Mouse (Mus musculus) CH12.LX (cell line): ENCODE results near the gene Smc4. TPM values are rescaled to one million over a fixed set of nuclear protein-coding genes. Genes with fewer than 3 reads are reported as not detected.

ENCODE experiments used
- DNase-seq: peaks from one replicate; pipeline ENCODE4 v3.0.0-alpha.2; 2013; ENCODE audit errors: extremely low read depth
- H3K27ac ChIP-seq: 2 replicates; pipeline ENCODE4 v1.5.1; 2012; ENCODE audit warnings: low read depth, mild to moderate bottlenecking, control low read depth, moderate library complexity; ENCODE audit not compliant: insufficient read depth
- H3K27me3 ChIP-seq: replicated peaks from 2 replicates; pipeline ENCODE3; 2012; ENCODE audit warnings: inconsistent platforms
- H3K36me3 ChIP-seq, 2 experiments: replicated peaks in 1 of 2; 2 replicates each; pipeline versions ENCODE3 to v1.6.1; 2012; ENCODE audit warnings: inconsistent platforms in 1 of 2, low read length in 1 of 2, mild to moderate bottlenecking in 1 of 2, mixed read lengths in 1 of 2, moderate library complexity in 1 of 2; ENCODE audit not compliant: control insufficient read depth in 1 of 2, insufficient read depth in 1 of 2
- H3K4me1 ChIP-seq, 2 experiments: 2 replicates each; pipeline ENCODE4 v1.6.1; 2012; ENCODE audit warnings: inconsistent platforms in 1 of 2, moderate library complexity in 1 of 2; ENCODE audit not compliant: insufficient read depth in 2 of 2, control insufficient read depth in 1 of 2
- H3K4me2 ChIP-seq: 2 replicates; pipeline ENCODE4 v1.6.1; 2012; ENCODE audit warnings: low read depth, mild to moderate bottlenecking, control low read depth; ENCODE audit not compliant: poor library complexity, insufficient read depth, severe bottlenecking
- H3K4me3 ChIP-seq, 3 experiments: fragments of 150-350 bp in 1 of 3; sonication (generic) in 1 of 3; replicated peaks in 1 of 3; 2 replicates each; pipeline versions ENCODE3 to v1.5.1; 2011 to 2012; ENCODE audit warnings: low read depth in 2 of 3, low read length in 2 of 3, mild to moderate bottlenecking in 2 of 3, moderate library complexity in 2 of 3, control low read depth in 1 of 3, improper control_type of control experiment in 1 of 3, inconsistent platforms in 1 of 3, mixed read lengths in 1 of 3; ENCODE audit not compliant: poor library complexity in 1 of 3
- H3K79me2 ChIP-seq: replicated peaks from 2 replicates; pipeline ENCODE4 v1.6.1; 2012; ENCODE audit warnings: mild to moderate bottlenecking, moderate library complexity; ENCODE audit not compliant: control insufficient read depth, poor library complexity, insufficient read depth, severe bottlenecking; ENCODE audit errors: extremely low read depth
- H3K9ac ChIP-seq: 2 replicates; pipeline ENCODE4 v1.6.1; 2012; ENCODE audit warnings: low read depth, mild to moderate bottlenecking, control low read depth, moderate library complexity; ENCODE audit not compliant: insufficient read depth
- H3K9me3 ChIP-seq: replicated peaks from 2 replicates; pipeline ENCODE3; 2012; ENCODE audit warnings: low read length, inconsistent platforms, mixed read lengths
- CHD1 ChIP-seq: IDR thresholded peaks from 2 replicates; pipeline ENCODE4 v1.6.1; 2012; ENCODE audit warnings: low read depth, low read length, improper control_type of control experiment, inconsistent platforms
- CHD2 ChIP-seq: IDR thresholded peaks from 2 replicates; pipeline ENCODE4 v1.6.1; 2011; ENCODE audit warnings: low read length, improper control_type of control experiment
- ELF1 ChIP-seq: IDR thresholded peaks from 2 replicates; pipeline ENCODE4 v1.6.1; 2014; ENCODE audit warnings: low read depth, mild to moderate bottlenecking, inconsistent platforms, low read length, improper control_type of control experiment
- EP300 ChIP-seq: IDR thresholded peaks from 2 replicates; pipeline ENCODE4 v1.6.1; 2011; ENCODE audit warnings: low read length, improper control_type of control experiment
- ETS1 ChIP-seq: conservative IDR thresholded peaks from 2 replicates; pipeline ENCODE4 v1.6.1; 2012; ENCODE audit warnings: low read depth, mild to moderate bottlenecking, inconsistent platforms, low read length, improper control_type of control experiment, moderate library complexity
- GABPA ChIP-seq: IDR thresholded peaks from 2 replicates; pipeline ENCODE4 v1.6.1; 2012; ENCODE audit warnings: low read depth, low read length, improper control_type of control experiment, inconsistent platforms; ENCODE audit not compliant: insufficient replicate concordance
- HCFC1 ChIP-seq: IDR thresholded peaks from 2 replicates; pipeline ENCODE4 v1.6.1; 2012; ENCODE audit warnings: low read depth, mild to moderate bottlenecking, inconsistent platforms, low read length, improper control_type of control experiment
- IRF4 ChIP-seq: IDR thresholded peaks from 2 replicates; pipeline ENCODE4 v1.6.1; 2014; ENCODE audit warnings: low read depth, mild to moderate bottlenecking, inconsistent platforms, low read length, improper control_type of control experiment
- JUND ChIP-seq: conservative IDR thresholded peaks from 2 replicates; pipeline ENCODE4 v1.6.1; 2011; ENCODE audit warnings: low read depth, low read length, improper control_type of control experiment
- KAT2A ChIP-seq: IDR thresholded peaks from 2 replicates; pipeline ENCODE4 v1.6.1; 2012; ENCODE audit warnings: low read length, improper control_type of control experiment, inconsistent platforms; ENCODE audit not compliant: insufficient replicate concordance
- MAX ChIP-seq: IDR thresholded peaks from 2 replicates; pipeline ENCODE4 v1.6.1; 2011; ENCODE audit warnings: low read length, improper control_type of control experiment
- MEF2A ChIP-seq: IDR thresholded peaks from 2 replicates; pipeline ENCODE4 v1.6.1; 2014; ENCODE audit warnings: low read depth, mild to moderate bottlenecking, inconsistent platforms, low read length, improper control_type of control experiment, borderline replicate concordance
- PAX5 ChIP-seq: IDR thresholded peaks from 2 replicates; pipeline ENCODE4 v1.6.1; 2012; ENCODE audit warnings: low read length, inconsistent platforms, mixed read lengths
- POLR2A ChIP-seq: IDR thresholded peaks from 2 replicates; pipeline ENCODE4 v1.6.1; 2011; ENCODE audit warnings: low read depth, mild to moderate bottlenecking, improper control_type of control experiment, low read length
- RAD21 ChIP-seq: IDR thresholded peaks from 2 replicates; pipeline ENCODE4 v1.6.1; 2011; ENCODE audit warnings: low read depth, mild to moderate bottlenecking, low read length, improper control_type of control experiment, moderate library complexity
- SIN3A ChIP-seq: IDR thresholded peaks from 2 replicates; pipeline ENCODE4 v1.6.1; 2012; ENCODE audit warnings: low read length, improper control_type of control experiment, inconsistent platforms
- SMC3 ChIP-seq: IDR thresholded peaks from 2 replicates; pipeline ENCODE4 v1.6.1; 2011; ENCODE audit warnings: low read depth, low read length, improper control_type of control experiment
- USF1 ChIP-seq: IDR thresholded peaks from 2 replicates; pipeline ENCODE4 v1.6.1; 2014; ENCODE audit warnings: low read depth, mild to moderate bottlenecking, inconsistent platforms, low read length, improper control_type of control experiment
- USF2 ChIP-seq: conservative IDR thresholded peaks from 2 replicates; pipeline ENCODE4 v1.6.1; 2011; ENCODE audit warnings: low read depth, low read length, improper control_type of control experiment
- ZC3H11A ChIP-seq: IDR thresholded peaks from 2 replicates; pipeline ENCODE4 v1.6.1; 2012; ENCODE audit warnings: low read depth, mild to moderate bottlenecking, inconsistent platforms, low read length, improper control_type of control experiment
- dilution Hi-C: fragments of 300-500 bp; cut with MboI; formaldehyde crosslinking; loops from 2 replicates; pipeline ENCODE4 v1.14.3; 2020; ENCODE audit warnings: low sequenced_read_pairs; ENCODE audit not compliant: extremely low pct_unique_long_range_greater_than_20kb, extremely low pct_ligation_motif_present
- in situ Hi-C: fragments of 300-500 bp; cut with MboI; formaldehyde crosslinking; loops from 3 replicates; pipeline ENCODE4 v1.14.3; 2019; ENCODE audit warnings: low sequenced_read_pairs, low pct_ligation_motif_present, low pct_unique_long_range_greater_than_20kb, mixed read lengths
- polyA plus RNA-seq: library from polyadenylated mRNA; unstranded; fragments of >175 nt; gene quantifications from 2 replicates; pipeline ENCODE4 v1.2.1, GENCODE M21; 2012; ENCODE audit warnings: low read depth; ENCODE audit not compliant: insufficient read length
- total RNA-seq, 2 experiments: library from RNA; depleted of rRNA; stranded (reverse); fragments of 300-350 nt in 1 of 2; fragments of >200 nt in 1 of 2; gene quantifications; 2 replicates each; pipeline ENCODE4 v1.2.3; 2012 to 2014

Smc4 gene
- total and polyA plus RNA-seq, 3 experiments, result 57.2 to 140 (median 116) TPM

GRCm38 (mm10) chr3:68973574-68973973 is 31.0 kb upstream of the Smc4 start:
- Histone ChIP-seq H3K4me1 (peaks cover 0 to 10% of the 10 kb centered on the region in 2 experiments; a peak in 2 of 4 replicates), H3K79me2 (no peaks in the 10 kb centered on the region), H3K27me3 (no peaks in the 10 kb centered on the region), H3K27ac (no peak overlapping the region), H3K9ac (no peak overlapping the region), H3K9me3 (no peaks in the 10 kb centered on the region), H3K36me3 (peaks cover 6 to 24% of the 10 kb centered on the region in 2 experiments), H3K4me2 (no peak overlapping the region), H3K4me3 (no peak overlapping the region)
- in situ Hi-C loops, result no loop called here
- TF ChIP-seq MAX (no peak), HCFC1 (no peak), GABPA (no peak), RAD21 (no peak), POLR2A (no peak), SIN3A (no peak), ETS1 (no peak), CHD1 (no peak), ZC3H11A (no peak), IRF4 (no peak), JUND (no peak), MEF2A (no peak), EP300 (no peak), SMC3 (no peak), USF1 (no peak), KAT2A (no peak), PAX5 (no peak), USF2 (no peak), ELF1 (no peak), CHD2 (no peak)
- DNase-seq, result no peak
- dilution Hi-C loops, result no loop called here

- TF ChIP-seq EP300, result no peak
- H3K4me1 ChIP-seq, result peaks cover 6 to 18% of the 10 kb centered on the region in 2 experiments
- peaks cover 4 to 25% of the 10 kb centered on the region in 2 experiments for H3K36me3 ChIP-seq
- no peak for DNase-seq
- in situ Hi-C loops (no loop called here), dilution Hi-C loops (no loop called here)
- H3K4me3 ChIP-seq, result no peak overlapping the region
- no peak overlapping the region for H3K9ac ChIP-seq
- no peak overlapping the region for H3K27ac ChIP-seq
- no peaks in the 10 kb centered on the region for H3K9me3 ChIP-seq
- no peaks in the 10 kb centered on the region for H3K79me2 ChIP-seq
- H3K27me3 ChIP-seq, result no peaks in the 10 kb centered on the region
- H3K4me2 ChIP-seq, result no peak overlapping the region
Observed at GRCm38 (mm10) chr3:68974639-68975532, 29.7 kb upstream of the Smc4 start.
